In the genomic region with DNA sequence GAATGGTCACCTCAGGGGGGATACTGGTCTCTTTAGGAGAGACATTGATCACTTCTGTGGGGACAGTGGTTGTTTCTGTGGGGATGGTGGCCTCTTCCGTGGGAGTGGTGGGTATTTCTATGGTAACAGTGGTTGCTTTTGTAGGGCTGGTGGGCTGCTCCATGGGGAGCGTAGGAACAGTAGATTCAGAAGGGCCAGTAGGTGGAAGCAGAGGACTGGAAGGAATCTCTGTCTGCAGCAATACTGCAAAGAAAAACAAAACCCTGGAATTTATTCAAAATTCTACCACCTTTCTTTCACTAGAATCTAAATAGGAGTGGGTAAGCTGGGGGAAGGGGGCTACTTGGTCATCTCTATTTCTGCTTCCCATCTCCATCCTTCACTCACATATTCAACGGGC, we compare ENCODE assay signal across 14 mouse cellular contexts. TPM values are rescaled to one million over a fixed set of nuclear protein-coding genes. Genes with fewer than 3 reads are reported as not detected.
A peak's percentile ranks its signal among the peaks of the same experiment; 100 is the strongest.
DNase-seq lines count a peak whose midpoint lies in the region; ATAC-seq and TF ChIP-seq lines count a peak whose summit lies in the region.
"Had no signal": no experiment of that assay in that cellular context is flagged by ENCODE, and none has a peak within 500 bp of the region (broad histone marks: within the 10 kb centered on the region; RNA-seq: fewer than 3 reads in every experiment).

No protein-coding gene starts in this region.

- DNase-seq in embryonic facial prominence, embryonic 14.5 days (ENCODE audit: low spot score) = peak; percentile 23
- no peak for DNase-seq in embryonic facial prominence, embryonic 10.5 days (ENCODE audit: low spot score)
- peak; percentile 26 for DNase-seq in kidney, postnatal 14 days
- no peak for DNase-seq in kidney, adult 11 months
- DNase-seq in lung, postnatal 0 days (ENCODE audit: low spot score) = peak; percentile 55
- DNase-seq in lung, adult 18-20 months = no peak
- no peak for DNase-seq in Patski (ENCODE audit: low read depth, low spot score)
- DNase-seq in spleen, postnatal 14 days (ENCODE audit: low spot score in 2 of 2) = no peak
- DNase-seq: adrenal gland, adult 2 months; heart, postnatal 14 days; thymus, postnatal 25 days had no signal

- no peaks in the 10 kb centered on the region for H3K9me3 ChIP-seq in embryonic facial prominence, embryonic 14.5 days (ENCODE audit: control insufficient read depth, low read length)
- no peaks in the 10 kb centered on the region for H3K9me3 ChIP-seq in embryonic facial prominence, embryonic 10.5 days
- no peaks in the 10 kb centered on the region for H3K9me3 ChIP-seq in lung, postnatal 0 days (ENCODE audit: low read length)
- H3K9me3 ChIP-seq: limb, embryonic 15.5 days had no signal

- no peaks in the 10 kb centered on the region for H3K4me1 ChIP-seq in embryonic facial prominence, embryonic 14.5 days (ENCODE audit: control insufficient read depth, insufficient read depth, low read length)
- H3K4me1 ChIP-seq in embryonic facial prominence, embryonic 10.5 days = no peaks in the 10 kb centered on the region
- H3K4me1 ChIP-seq in lung, postnatal 0 days (ENCODE audit: insufficient read depth, low read depth, low read length) = no peaks in the 10 kb centered on the region
- H3K4me1 ChIP-seq: limb, embryonic 15.5 days had no signal

- H3K27ac ChIP-seq in embryonic facial prominence, embryonic 14.5 days (replicated peaks; ENCODE audit: low read depth, low read length) = no peak overlapping the region
- no peak overlapping the region for H3K27ac ChIP-seq in embryonic facial prominence, embryonic 10.5 days (replicated peaks)
- H3K27ac ChIP-seq in lung, postnatal 0 days (ENCODE audit: low read length) = no peak overlapping the region
- H3K27ac ChIP-seq: limb, embryonic 15.5 days had no signal

- peak; percentile 54 for TF ChIP-seq CTCF in lung, postnatal 0 days (IDR thresholded peaks at IDR 0.05)
- TF ChIP-seq CTCF in Patski (IDR thresholded peaks at IDR 0.05) = peak; percentile 63

- no peak for ATAC-seq in embryonic facial prominence, embryonic 14.5 days (ENCODE audit: low read depth)
- no peak for ATAC-seq in lung, postnatal 0 days
- ATAC-seq in Patski = no peak
- ATAC-seq: inflammation-experienced regulatory T-cells, adult 6 months had no signal

- H3K4me2 ChIP-seq in embryonic facial prominence, embryonic 14.5 days (ENCODE audit: low read depth, low read length) = no peak overlapping the region
- H3K4me2 ChIP-seq in lung, postnatal 0 days (replicated peaks; ENCODE audit: low read depth, low read length) = no peak overlapping the region
- H3K4me2 ChIP-seq: limb, embryonic 15.5 days had no signal

- POLR2A ChIA-PET in Patski (lab: Charles Lee) = no interaction called here

- no peak overlapping the region for H3K9ac ChIP-seq in embryonic facial prominence, embryonic 14.5 days (ENCODE audit: low read depth, low read length)
- H3K9ac ChIP-seq in lung, postnatal 0 days (replicated peaks; ENCODE audit: low read depth) = no peak overlapping the region
- H3K9ac ChIP-seq: limb, embryonic 15.5 days had no signal

- no peak for TF ChIP-seq EP300 in lung, postnatal 0 days (IDR thresholded peaks at IDR 0.05)

- WGBS in embryonic facial prominence, embryonic 14.5 days = 39% methylated on average over 3 of the region's 3 CpGs
- 52% methylated on average over 3 of the region's 3 CpGs for WGBS in embryonic facial prominence, embryonic 10.5 days
- 31% methylated on average over 3 of the region's 3 CpGs for WGBS in lung, postnatal 0 days

- H3K4me3 ChIP-seq in embryonic facial prominence, embryonic 14.5 days (ENCODE audit: low read depth, low read length) = no peak overlapping the region
- no peak overlapping the region for H3K4me3 ChIP-seq in embryonic facial prominence, embryonic 10.5 days
- no peak overlapping the region for H3K4me3 ChIP-seq in lung, postnatal 0 days (ENCODE audit: low read depth, low read length)
- H3K4me3 ChIP-seq: erythroblast, embryonic 14.5 days; limb, embryonic 15.5 days had no signal

- H3K27me3 ChIP-seq in embryonic facial prominence, embryonic 14.5 days (replicated peaks; ENCODE audit: control insufficient read depth, insufficient read depth, low read length) = no peaks in the 10 kb centered on the region
- H3K27me3 ChIP-seq in embryonic facial prominence, embryonic 10.5 days (replicated peaks; ENCODE audit: low read depth, poor library complexity, severe bottlenecking) = no peaks in the 10 kb centered on the region
- H3K27me3 ChIP-seq in lung, postnatal 0 days (replicated peaks; ENCODE audit: insufficient read depth, low read length) = no peaks in the 10 kb centered on the region
- no peaks in the 10 kb centered on the region for H3K27me3 ChIP-seq in Patski
- H3K27me3 ChIP-seq: limb, embryonic 15.5 days had no signal

- H3K36me3 ChIP-seq in embryonic facial prominence, embryonic 14.5 days (ENCODE audit: control insufficient read depth, insufficient read depth, low read length) = no peaks in the 10 kb centered on the region
- no peaks in the 10 kb centered on the region for H3K36me3 ChIP-seq in embryonic facial prominence, embryonic 10.5 days (replicated peaks)
- no peaks in the 10 kb centered on the region for H3K36me3 ChIP-seq in lung, postnatal 0 days (ENCODE audit: insufficient read depth, low read length)
- H3K36me3 ChIP-seq: limb, embryonic 15.5 days had no signal

- CTCF ChIA-PET in Patski (lab: Charles Lee) = no interaction called here

- in situ Hi-C loops in Patski (cut with MboI; ENCODE audit: low pct_unique_long_range_greater_than_20kb) = no loop called here

RNA-seq across cellular contexts. Expression of a gene that starts 11.8 kb away (rescaled TPM):
- polyA plus RNA-seq in embryonic facial prominence, embryonic 14.5 days (2014; fragmentation: Nextera tagmentation; extraction: Ambion mirVana) = 0.21 and 0.26 TPM in 2 replicates
- 0.11 and 0.16 TPM in 2 replicates for polyA plus RNA-seq in embryonic facial prominence, embryonic 10.5 days (2016; fragmentation: Nextera tagmentation; extraction: Ambion mirVana)
- polyA plus RNA-seq in lung, postnatal 0 days (2015; fragmentation: Nextera tagmentation; extraction: Ambion mirVana) = 0.11 TPM in 2 replicates
- 7.9 TPM for polyA plus RNA-seq in Patski (2021)
- polyA plus RNA-seq: erythroblast, embryonic 14.5 days had no signal

RNA-seq across cellular contexts. Expression of a gene that starts 37.3 kb away (rescaled TPM):
- 49.8 and 52.0 TPM in 2 replicates for polyA plus RNA-seq in embryonic facial prominence, embryonic 14.5 days (2014; fragmentation: Nextera tagmentation; extraction: Ambion mirVana)
- polyA plus RNA-seq in embryonic facial prominence, embryonic 10.5 days (2016; fragmentation: Nextera tagmentation; extraction: Ambion mirVana) = 55.3 and 59.9 TPM in 2 replicates
- 37.8 and 38.7 TPM in 2 replicates for polyA plus RNA-seq in lung, postnatal 0 days (2015; fragmentation: Nextera tagmentation; extraction: Ambion mirVana)
- 43.2 TPM for polyA plus RNA-seq in Patski (2021)

RNA-seq across cellular contexts. Expression of a gene that starts 53.3 kb away (rescaled TPM):
- polyA plus RNA-seq in embryonic facial prominence, embryonic 14.5 days (2014; fragmentation: Nextera tagmentation; extraction: Ambion mirVana) = 8.9 and 9.4 TPM in 2 replicates
- 15.2 and 15.3 TPM in 2 replicates for polyA plus RNA-seq in embryonic facial prominence, embryonic 10.5 days (2016; fragmentation: Nextera tagmentation; extraction: Ambion mirVana)
- 10.6 and 12.4 TPM in 2 replicates for polyA plus RNA-seq in lung, postnatal 0 days (2015; fragmentation: Nextera tagmentation; extraction: Ambion mirVana)
- polyA plus RNA-seq in Patski (2021) = 55.9 TPM

Comparison
In these comparisons a context has a peak if more than half of its experiments do, and no peak if none do; other contexts are left out.
1. DNase-seq: peak in embryonic facial prominence, embryonic 14.5 days (single experiment), kidney, postnatal 14 days (single experiment) and lung, postnatal 0 days (single experiment); none in embryonic facial prominence, embryonic 10.5 days (single experiment), kidney, adult 11 months (single experiment), lung, adult 18-20 months (0 of 2), Patski (single experiment) and spleen, postnatal 14 days (0 of 2).